Mouse (Mus musculus) WW6 (cell line): ENCODE data around the gene Dhfr.
"Not testable (repeated sequence)": the region's sequence is repeated elsewhere in the genome, so short reads cannot be mapped to it uniquely, and the experiment has no call there.

Experiments
- DNase-seq: peaks from one replicate; pipeline ENCODE4 v3.0.0-alpha.2; 2013; ENCODE audit warnings: low read depth, low spot score

Gene Dhfr

DNA sequence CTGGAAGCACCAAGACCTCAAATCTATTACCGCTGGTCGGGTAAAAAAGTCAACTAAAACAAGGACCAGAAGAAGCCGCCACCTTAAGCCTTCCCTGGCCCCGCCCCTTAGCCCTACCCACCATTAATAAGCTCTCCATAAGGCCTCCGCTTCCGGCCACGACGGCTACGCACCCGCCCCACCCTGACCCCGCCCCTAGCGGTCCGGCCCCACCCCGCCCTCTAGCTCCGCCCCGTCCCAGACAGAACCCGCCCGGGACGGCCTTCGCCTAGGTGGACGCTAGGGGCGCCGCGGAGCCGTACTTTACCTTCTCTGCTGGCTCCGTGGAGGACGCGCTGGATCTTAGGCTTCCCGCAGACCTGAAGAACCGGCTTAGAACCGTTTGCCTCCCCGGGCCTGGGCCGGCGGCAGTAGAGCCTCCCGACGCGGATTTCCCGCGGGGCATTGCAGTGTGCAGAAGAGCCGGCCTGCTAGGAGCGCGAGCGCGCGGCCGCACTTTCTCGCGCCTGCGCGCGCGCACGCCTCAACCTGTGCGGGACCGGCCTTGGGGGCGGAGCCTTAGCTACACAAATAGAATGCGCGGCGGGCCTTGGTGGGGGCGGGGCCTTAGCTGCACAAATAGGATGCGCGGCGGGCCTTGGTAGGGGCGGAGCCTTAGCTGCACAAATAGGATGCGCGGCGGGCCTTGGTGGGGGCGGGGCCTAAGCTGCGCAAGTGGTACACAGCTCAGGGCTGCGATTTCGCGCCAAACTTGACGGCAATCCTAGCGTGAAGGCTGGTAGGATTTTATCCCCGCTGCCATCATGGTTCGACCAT lies at the start of gene Dhfr, which contains the start of gene Msh3:
Gene Dhfr (plus strand): TSS at position 271 of the 816 bp plus-strand sequence.
Gene Msh3 (minus strand): TSS at position 548 of the 816 bp plus-strand sequence.
- peak; percentile 95 for DNase-seq

DNA sequence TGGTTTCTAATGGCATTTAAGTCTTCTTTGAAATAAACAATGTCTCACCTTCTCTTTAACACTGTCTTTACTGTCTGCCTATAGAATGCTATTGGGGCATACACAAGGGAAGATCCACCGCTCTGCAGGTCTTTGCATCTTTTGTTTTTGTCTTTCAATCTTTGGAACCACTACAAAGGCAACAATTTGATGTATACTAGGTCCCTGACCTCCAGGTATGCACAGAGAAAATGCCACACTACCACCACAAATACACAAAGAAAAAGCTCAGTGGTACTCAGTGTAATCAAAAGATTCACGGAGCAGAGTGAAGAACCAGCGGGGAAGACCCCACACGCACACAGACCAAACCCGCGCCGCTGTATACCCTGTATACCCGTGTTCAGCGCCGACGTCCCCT lies 48.8 kb upstream of the Dhfr start, which contains the start of gene Gm20379:
Gene Gm20379 (plus strand): TSS at position 301 of the 400 bp plus-strand sequence.
- no peak for DNase-seq

DNA sequence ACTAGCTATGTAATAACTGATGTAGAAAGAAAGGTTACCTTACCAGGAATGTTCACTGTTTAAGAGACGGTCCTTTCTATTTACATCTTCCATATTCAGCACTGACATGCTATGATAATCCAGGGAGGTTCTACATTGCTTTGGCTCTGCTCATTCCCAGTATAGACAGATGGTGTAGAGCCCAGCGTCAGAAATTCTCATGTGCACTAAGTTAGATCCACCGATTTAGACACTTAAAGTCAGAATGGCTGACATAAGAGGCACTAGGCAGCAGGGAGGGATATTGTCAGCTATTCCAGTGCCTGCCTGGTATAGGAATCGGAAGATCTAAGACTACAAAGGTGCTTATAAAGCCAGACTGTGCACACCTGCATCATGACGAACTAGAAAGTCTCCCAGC lies 39.9 kb upstream of the Dhfr start:
- no peak for DNase-seq

DNA sequence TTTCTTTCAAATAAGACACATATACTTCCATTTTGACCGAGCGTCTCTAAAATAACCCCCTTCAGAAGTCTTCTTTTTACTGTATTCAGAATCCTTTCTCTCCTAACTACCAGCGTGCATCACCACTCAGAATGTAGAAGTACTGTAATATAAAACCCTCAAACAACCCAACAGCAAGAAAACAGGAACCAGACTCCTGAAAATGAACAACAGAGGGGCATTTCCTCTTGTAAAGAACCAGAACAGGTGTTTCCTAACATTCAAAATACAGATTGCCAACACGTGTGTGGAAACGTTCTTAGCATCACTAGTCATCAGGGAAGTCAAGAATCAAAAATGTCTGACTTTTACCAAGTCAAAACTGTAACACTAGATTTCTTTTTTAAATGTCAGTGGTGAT lies 33.8 kb upstream of the Dhfr start:
- no peak for DNase-seq

DNA sequence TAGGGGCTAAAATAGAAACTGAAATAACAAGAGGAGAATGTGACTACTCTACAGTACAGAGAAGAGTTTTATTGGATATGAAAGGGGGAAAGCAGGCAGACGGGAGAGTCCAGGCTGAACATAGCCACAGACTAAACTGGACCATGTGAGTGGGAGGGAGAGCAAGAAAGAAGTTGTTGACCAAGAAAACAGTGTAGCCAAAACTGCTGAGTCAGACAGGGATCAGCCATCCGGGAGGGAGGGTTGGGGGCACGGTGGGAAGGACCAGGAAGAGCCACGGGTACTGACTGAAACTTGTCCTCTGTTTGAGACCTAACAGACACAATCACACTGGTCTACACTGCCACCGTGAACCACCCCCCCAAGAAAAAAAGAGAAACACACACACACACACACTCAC lies 28.5 kb upstream of the Dhfr start:
- DNase-seq, result no peak

DNA sequence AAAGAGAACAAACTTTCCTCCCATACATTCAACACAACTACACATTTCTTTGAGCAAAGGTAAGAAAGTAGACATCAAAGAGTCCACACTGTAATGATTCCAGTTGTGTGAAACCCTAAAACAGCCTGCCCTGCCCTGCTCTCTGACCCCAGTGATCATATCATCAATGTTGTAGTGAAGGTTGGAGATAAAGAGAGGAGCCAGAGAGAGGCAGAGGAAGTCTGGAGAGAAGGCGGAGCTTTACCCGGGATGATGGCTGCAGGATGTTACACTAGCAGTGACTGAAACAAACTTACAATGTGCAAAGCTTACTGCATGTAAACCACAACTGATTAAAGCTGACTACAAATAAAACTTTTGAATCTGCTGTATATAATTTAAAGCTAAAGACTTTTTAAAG lies 26.5 kb upstream of the Dhfr start:
- DNase-seq, result no peak

- DNase-seq, result no peak
These were observed 23.9 kb upstream of the Dhfr start for GRCm38 (mm10) chr13:92330621-92331020.

DNA sequence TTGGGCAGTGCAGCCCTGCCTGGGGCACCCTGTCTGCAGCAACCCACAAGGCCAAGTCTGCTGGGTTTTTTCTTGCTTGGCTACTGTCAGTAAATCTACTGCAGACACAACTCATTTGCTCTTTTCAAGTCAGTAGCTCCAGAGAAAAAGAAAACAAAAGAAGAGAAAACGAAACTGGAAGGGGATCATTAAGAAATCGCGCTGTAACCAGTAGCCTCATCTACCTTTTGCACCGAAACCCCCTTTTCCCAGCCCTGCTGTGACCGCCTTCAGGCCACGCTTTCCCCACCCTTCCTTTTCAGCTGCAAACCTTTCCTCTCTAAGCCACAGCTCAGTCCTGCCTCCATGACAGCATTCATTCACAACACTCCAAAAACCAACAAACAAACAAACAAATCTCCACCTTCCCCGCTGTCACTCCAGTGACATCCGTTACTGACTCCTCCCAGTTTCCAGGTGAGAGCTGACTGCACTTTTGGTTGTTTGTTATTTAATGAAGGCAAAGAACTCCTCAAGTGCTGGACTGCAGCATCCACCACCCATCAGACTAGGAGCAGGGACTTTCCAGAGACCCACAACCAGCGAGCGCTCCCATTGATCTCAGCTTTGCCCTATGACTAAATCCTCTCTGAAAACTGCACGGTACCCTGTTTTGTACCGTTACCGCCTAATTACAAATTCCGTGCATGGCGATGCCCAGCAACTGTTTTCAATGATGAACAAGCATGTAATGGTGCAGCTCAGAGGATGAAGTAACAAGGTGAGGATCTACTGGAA lies 22.2 kb upstream of the Dhfr start:
- no peak for DNase-seq

DNA sequence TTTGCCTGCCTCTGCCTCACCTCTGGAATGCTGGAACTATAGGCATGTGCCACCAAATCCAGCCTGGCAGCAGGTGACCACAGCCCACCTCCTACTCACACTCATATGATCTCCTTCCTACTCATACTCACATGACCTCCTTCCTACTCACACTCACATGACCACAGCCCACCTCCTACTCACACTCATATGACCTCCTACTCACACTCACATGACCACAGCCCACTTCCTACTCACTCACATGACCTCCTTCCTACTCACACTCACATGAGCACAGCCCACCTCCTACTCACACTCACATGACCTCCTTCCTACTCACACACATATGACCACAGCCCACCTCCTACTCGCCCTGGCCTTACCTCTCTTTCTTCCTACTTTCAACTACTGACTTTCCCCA lies 17.7 kb upstream of the Dhfr start:
- no peak for DNase-seq

DNA sequence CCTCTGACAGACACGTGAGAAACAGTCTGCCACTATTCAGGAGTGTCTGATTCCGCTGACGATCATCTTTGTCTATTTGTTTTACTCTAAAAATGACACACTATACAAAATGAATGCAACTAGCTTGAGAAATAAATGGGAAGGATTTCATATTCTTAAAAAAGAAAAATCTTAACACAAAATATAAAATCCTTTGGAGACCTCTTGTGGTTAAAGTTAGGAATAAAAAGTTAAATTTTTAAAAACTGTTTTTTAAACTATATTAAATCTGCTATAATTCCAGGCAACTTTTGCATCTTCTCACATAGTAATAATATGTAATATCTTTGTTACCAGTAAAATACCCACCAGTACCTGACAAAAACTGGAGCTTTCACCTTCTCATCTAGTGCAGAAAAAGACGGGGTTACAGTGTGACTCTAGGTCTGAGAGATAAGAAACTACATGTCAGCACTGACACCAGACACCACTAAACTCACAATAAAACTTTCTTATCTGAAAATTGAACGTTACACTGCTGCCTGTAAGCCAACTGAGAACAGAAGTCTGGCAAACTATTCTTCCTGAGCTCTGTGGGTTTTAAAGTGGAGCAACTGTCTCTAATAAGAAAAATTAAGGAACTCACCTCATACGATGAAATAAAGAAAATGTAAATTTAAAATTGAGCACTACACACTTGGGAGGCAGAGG lies 16.6 kb upstream of the Dhfr start:
- no peak for DNase-seq

- no peak for DNase-seq
These were observed 14.7 kb upstream of the Dhfr start for GRCm38 (mm10) chr13:92339787-92340186.

- DNase-seq, result no peak
These were observed 10.5 kb upstream of the Dhfr start for GRCm38 (mm10) chr13:92344033-92344432.

GRCm38 (mm10) chr13:92346338-92346737 lies 8.2 kb upstream of the Dhfr start:
- DNase-seq, result no peak

DNA sequence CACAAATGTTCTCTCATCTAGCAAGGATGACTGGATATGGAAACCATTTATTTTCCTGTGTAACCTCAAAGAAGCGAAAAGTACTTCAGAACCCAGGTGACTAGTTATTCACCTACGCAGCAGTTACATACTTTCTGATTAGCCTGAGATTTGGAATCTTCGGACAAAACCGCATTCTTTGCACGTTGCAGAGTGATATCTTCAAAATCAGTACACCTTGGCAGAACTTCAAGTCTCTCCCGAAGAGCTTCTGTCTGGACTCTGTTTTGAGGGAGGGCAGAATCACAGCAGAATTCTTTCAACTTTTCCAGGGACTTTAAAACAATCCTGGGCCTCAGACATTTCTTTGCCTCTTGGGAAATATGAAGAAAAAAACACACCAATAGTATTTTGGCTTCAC lies 3.4 kb upstream of the Dhfr start:
- DNase-seq, result no peak

- DNase-seq, result no peak
These were observed 570 bp upstream of the Dhfr start for GRCm38 (mm10) chr13:92353956-92354355.

DNA sequence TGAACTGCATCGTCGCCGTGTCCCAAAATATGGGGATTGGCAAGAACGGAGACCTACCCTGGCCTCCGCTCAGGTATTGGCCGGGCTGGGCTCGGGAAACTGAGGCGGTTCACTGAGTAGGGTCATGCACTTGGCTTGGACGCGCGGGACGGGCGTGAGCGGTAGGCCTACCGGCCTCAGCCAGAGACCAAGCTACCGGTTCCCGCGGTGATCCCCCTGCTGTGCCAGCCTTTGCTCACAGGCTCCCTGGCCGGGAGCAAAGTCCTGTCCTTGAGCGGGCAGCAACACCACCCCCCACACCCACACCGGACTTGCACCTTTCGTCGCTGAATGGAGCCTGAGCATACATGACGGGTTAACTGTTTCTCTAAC lies 732 bp downstream of the Dhfr start:
- DNase-seq, result peak; percentile 14

DNA sequence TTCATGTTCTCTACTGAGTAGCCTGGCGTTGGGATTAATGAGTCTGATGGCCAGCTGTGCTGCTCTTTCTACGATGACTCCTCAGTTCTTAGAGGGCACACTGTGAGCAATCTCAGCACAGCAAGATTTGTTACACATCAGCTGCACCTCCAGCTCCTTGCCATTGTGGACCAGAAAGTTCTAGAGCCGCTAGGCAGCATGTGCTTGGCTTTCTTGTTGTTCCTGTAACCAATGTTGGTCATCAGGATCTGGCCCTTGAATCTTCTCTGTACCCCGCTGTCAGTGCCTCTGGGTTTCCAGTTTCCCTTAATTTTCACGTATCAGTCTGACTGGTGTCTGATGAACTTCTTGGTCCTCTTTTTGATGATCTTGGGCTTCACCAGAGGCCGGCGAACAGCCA lies 1.9 kb downstream of the Dhfr start:
- no peak for DNase-seq

DNA sequence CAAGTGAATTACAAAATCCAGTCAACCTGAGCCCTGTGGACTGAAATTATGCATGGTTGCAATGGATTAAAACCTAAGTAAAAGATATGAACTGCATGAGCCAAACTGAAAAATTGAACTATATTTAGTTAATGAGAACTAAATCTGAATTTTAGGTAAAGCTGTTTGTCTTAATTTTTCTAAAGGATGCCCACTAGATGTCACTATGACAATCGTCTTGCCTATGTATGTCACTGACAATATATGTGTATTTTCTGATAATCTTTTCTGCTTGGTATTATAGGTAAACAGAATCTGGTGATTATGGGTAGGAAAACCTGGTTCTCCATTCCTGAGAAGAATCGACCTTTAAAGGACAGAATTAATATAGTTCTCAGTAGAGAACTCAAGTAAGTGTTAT lies 3.1 kb downstream of the Dhfr start:
- DNase-seq, result no peak

GRCm38 (mm10) chr13:92361609-92362008 lies 7.1 kb downstream of the Dhfr start:
- DNase-seq, result no peak

DNA sequence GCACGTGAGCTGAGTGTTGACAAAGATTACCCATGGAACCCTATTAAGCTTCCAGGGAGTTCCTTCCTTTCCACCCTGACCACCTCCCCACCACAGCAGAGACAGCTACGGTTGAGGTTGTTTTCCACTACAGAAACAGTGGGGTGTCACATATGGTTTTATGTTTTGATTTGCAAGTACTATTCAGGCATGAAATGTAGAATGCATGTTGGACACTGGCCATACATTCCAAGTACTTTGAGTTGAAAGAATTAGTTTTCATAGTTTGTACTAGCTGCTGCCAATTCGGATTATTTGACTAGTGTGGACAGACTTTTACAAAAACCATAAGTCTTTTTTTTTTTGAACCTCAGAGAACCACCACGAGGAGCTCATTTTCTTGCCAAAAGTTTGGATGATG lies 10.8 kb downstream of the Dhfr start:
- DNase-seq, result no peak

DNA sequence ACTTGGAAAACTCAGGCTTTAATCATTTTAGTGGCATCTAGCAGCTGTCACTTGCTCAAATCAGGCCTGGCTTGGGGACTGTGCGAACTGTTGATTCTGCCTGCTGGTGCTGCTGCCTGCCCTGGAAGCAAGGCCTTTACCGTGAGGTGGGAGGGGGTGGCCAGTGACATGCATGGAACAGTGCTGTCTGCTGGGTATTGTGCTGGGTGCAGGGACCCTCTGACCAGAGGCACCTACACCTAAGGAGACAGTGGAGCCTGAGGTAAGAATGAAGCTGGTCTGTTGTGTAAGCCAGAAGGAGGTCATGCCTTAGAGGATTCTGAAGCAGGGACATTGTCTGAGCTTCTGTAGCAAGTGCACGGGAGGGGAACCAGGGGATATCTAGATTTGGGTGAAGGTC lies 16.3 kb downstream of the Dhfr start:
- DNase-seq, result no peak

DNA sequence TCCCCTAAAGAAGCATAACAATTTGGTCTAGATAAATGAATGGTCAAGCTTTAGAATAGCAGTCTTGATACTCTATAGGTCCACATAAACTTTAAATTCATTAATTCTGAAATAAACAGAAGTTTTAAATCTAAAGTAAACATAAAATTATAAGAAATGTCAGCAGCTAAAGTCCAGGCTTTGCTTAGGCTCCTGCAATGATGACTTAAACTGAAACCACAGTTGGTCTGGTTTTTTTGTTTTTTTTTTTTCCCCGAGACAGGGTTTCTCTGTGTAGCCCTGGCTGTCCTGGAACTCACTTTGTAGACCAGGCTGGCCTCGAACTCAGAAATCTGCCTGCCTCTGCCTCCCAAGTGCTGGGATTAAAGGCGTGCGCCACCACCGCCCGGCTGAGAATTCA lies 16.9 kb downstream of the Dhfr start:
- DNase-seq, result not testable (repeated sequence)
